Mouse (Mus musculus) megakaryocyte, embryonic 14.5 days (primary cell): ENCODE measurements around the gene Zfp799.
"Not testable (repeated sequence)": the region's sequence is repeated elsewhere in the genome, so short reads cannot be mapped to it uniquely, and the experiment has no call there.

Experiments used
- FLI1 ChIP-seq: IDR thresholded peaks from 2 replicates; pipeline ENCODE4 v1.6.1; 2012; ENCODE audit warnings: low read length, inconsistent platforms, mixed read lengths
- GATA1 ChIP-seq: IDR thresholded peaks from 3 replicates; pipeline ENCODE4 v1.6.1; 2012; ENCODE audit warnings: mixed read lengths, low read length, inconsistent platforms, borderline replicate concordance

DNA sequence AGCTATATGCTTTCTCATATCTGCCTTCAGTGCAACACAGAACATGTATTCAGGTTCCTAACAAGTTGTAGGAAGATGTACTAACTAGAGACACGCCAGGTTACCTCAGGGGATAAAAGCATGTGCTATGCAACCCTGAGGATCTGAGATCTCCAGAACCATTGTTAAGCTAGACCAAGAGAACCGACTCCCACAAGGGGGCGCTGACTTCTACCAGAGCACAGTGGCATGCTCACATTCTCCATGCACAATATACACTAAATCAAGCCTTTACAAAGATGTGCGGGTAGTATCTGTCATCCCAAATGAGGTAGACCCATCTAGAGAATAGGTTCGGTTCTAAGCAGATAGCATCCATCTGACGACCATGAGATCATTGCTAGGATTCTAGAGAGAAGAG is 26.7 kb upstream of the Zfp799 start:
- not testable (repeated sequence) for TF ChIP-seq GATA1, FLI1
